Mouse (Mus musculus): ENCODE results near the gene Pcdh9.

Pcdh9 gene

GRCm38 (mm10) chr14:93786234-93786633, 104.2 kb downstream of the Pcdh9 start:
- no peak for DNase-seq

GRCm38 (mm10) chr14:93785031-93785430, 105.4 kb downstream of the Pcdh9 start:
- DNase-seq = no peak

DNA sequence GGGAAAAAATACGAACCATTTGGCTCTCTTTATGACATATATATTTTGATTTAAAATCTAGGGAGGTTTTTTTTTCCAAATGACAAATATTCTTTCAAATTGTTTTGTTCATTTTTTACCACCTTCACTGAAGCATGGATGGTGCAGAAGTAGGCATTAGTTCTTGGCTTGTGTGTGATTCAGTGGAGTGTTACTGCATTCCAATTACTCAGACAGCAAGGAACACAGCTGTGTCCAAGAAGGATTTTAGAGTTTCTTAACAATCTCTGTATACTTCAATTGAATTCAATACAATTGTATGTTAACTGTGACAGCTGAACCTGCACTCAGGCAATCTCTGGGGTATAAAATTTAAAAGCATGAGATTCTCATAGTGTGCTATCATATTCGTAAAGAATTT, 127.6 kb downstream of the Pcdh9 start:
- DNase-seq = no peak

GRCm38 (mm10) chr14:93734077-93734673, 156.3 kb downstream of the Pcdh9 start:
- DNase-seq = peak; percentile 96

DNA sequence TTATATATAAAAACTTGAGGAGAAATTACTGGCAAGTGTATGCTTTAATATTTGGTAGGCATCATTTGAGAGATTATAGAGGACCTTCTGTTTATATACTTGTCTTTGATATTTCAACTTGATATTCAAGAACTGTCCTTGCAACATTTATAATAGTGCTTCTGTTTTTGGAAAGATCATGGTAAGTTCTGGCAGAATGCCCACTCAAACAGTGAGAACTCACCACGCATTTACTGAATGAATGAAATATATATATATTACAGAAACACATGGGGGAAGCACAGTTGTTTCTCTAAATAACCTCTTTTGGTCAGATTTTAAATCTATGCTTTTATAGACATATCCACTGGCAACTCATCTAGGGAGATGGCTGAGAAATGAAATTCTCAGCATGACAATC, 164.7 kb downstream of the Pcdh9 start:
- DNase-seq = no peak

DNA sequence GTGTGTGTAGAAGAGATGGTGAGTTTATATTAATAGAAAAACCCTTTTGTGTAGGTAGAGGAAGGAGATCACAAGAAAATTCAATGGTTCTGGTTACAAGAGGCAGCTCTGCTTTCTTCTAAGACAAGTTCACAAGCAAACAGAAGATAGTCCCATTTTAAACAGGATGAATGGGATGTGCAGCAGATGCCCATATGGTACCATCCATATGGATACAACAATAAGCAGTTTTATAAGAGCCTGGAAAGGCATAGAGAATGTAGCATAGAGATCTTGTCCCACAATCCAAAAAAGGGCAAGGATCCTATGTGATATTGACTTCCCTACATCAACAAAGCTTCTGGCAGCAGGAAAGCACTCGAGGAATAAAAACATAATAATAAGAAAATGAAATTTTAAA, 171.3 kb downstream of the Pcdh9 start:
- DNase-seq = no peak

DNA sequence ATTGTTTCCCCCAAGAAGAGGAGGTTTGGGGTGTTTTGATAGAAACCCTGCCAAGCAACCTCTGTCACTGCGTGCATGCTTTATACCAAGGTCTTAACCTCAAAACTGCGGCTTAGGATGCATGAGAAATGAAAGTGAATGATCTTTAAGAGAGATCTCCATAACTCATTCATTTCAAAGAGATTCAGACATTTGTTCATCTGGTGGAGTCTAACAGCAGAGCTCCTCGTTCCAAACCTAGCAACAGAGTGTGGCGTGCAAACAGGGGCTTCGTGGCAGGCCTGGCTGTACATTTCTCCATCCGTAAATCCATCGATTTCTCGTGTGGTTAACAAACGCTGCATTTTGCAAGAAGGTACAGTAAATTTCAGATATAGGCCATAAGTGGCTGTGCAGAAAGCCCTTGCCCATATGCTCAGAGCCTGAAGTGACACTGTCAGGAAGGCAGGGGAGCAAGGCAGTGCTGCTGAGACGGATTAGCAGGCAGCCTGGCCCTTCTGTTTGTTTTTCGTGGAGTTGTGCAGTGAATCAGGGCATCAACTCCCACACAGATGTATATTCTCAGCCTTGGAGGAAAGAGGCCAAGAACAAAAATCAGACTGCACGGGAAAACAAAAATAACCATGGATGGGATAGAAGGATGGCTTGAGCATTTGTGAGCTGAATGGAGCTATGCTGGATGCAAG, 177.1 kb downstream of the Pcdh9 start:
- no peak for DNase-seq

- no peak for DNase-seq
Observed at GRCm38 (mm10) chr14:93708651-93709050, 181.8 kb downstream of the Pcdh9 start.

GRCm38 (mm10) chr14:93701385-93702101, 188.9 kb downstream of the Pcdh9 start:
- no peak for DNase-seq

DNA sequence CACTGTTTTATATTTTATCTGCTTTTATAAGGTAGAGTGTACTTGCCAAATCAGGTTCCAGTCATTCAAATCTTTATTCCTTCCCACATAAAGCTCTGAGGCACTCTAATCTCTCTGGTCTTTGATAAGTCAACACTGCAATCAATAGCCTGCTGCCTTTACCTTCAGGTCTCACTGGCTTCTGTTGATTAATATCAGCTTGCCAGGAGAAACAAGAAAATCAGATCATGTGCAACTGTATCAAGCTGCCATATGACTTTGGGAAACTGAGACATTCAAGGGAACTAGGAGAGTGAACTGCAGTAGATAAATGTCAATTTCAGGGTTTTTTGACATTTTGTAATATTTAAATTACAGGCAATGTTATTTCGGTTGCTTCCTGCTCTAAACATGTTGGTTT, 189.6 kb downstream of the Pcdh9 start:
- DNase-seq = no peak

GRCm38 (mm10) chr14:93684641-93685040, 205.8 kb downstream of the Pcdh9 start:
- DNase-seq = no peak

DNA sequence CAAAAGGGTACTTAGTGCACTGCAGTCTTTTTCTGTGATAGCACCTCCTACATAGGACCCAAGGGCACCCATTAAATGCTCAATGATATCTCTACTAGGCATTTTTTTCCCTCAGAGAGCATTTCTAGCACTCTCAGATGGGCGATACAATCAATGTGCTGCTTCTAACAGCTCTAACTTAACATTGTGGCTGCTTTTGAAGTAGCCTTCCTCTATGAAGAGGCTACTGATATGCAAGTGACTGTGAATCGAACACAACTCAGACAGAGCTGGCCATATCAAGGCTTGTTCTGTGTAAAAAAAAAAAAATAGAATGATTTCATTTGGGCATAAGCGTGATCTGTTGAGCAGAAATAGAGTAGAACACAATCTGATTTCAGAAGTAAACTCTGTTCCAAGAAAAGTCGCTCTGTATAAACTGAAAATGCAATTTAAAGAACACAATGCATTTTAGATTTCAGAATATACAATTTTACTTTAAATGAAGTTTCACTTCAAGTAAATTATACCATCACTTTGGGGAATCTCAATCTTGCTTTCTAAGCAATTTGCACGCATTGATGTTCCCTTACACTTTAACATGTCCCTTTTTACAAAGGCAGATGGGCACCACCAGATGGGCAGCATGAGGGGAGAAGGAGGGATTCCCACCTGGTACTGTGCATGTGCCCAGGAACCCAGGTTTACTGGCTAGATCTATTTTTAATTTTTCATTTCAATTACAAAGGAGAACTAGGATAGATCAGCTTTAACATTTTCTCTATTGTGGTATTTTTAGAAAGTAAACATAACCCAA, 215.0 kb downstream of the Pcdh9 start:
- DNase-seq = no peak

- DNase-seq = no peak
Observed at GRCm38 (mm10) chr14:93653986-93654757, 236.3 kb downstream of the Pcdh9 start.

DNA sequence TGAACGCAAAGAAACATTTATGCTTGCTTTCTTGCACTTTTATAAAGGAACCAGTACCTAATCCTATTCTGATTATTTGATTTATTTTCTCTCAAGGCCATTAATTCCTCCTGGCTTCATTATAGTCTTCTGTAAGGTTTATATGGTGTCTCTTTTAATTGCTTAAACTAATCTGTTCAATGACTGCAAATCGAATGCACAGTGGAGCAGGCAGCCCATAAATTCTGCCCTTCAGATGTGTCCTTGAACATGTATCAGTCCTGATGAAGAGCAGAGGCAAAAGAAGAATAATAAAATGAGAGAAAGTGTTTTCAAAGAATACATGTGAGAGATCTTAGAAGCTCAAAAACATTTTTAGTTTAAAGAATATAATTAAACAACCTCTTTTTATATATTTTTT, 263.2 kb downstream of the Pcdh9 start:
- DNase-seq = no peak

GRCm38 (mm10) chr14:93624144-93624543, 266.3 kb downstream of the Pcdh9 start:
- no peak for DNase-seq

DNA sequence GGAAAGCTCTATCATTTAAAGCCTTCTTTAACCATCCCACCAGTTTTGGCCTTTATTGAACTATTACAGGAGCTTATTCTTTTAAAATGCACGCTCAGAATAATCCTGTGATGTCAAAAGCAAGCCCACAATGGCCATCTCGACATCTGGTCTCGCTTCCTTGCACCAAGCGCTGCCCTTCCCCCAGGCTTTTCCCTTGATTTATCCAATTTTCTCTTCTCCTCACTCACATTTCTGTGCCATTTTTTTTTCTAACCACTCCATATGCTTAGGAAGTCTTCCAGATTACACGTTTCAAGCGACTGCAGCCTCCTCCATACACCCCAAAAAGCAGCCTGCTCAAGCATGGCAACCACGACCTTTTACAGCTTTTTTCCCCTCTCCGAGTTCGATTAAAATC, 269.3 kb downstream of the Pcdh9 start:
- DNase-seq = peak; percentile 59

DNA sequence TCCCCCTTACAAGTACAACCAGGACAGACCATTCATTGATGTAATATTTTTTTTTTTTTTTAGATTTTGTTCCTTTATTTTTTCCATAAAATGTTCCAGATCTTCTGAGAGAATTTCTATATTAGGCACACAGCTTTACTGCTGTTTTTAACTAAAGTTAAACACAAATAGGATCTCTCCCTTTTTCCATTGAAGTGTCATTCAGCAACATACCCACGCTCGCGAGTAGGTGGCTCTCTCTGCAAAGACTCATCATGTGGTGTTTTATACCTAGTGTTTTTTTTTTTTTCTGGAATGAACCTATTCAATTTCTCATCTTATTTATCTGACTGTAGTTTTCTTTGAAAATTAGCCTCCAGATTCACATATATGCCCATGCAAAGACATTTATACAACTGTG, 282.9 kb downstream of the Pcdh9 start:
- DNase-seq = no peak

DNA sequence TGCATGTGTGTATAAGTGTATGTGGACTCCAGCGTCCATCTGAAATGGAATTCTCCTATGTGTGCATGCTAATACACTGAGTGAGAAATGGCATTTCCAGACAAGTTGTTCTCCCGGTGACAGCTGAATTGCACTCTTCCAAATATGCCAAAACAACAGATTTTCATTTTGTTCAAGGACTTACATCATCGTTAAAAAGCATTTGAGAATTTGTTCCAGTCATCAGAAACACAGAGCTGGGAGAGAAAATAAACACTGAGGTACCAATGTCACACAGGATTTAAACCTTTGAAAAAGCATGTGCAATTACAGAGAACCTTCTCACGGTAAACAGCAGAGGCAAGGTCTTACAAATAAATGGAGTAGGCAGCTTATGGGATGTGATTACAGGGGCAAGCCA, 290.5 kb downstream of the Pcdh9 start:
- DNase-seq = no peak

DNA sequence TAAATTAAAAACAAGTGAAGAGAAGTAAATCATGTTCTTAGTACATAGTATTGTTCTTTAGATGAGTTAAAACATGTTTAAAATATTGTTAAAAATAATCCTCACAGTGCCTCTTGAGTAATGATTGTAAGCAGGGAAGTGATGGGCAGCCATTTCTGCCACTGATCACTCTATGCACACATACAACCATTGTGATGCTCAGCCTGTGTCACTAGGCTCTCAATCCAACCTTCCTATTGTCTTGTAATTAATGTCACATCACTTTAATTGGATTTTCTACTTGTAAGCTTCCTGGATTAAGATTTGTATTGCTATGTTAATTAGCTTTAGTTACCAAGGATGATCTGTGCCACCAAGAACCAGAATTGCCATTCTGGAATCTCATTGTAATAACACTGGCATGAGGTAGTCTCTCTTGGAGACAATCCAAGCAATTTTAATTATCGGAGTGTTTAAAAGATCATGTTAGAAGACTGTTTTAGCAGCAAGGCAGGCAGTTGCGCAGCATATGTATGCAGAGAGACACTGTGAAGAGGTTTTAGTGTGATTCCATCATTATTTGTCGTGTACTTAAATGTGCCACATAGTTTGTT, 305.0 kb downstream of the Pcdh9 start:
- DNase-seq = no peak

DNA sequence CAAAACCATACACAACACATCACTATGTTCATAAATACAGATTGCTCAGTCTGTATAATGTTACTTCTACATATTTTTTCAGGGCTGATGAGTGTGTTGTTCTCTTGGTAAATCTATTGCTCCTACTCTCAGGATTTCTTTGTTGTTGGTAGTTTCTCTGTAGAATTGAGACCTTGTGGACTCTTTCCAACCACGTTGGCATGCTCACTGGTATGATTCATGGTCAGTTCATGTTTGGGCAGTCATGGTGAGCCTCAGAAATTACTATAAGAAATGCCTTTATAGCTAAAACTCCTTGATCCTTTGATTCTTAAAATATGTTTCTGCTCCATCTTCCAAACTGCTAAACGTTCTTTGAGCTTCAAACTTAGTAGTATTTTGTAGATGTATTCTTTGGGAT, 326.1 kb downstream of the Pcdh9 start:
- no peak for DNase-seq

DNA sequence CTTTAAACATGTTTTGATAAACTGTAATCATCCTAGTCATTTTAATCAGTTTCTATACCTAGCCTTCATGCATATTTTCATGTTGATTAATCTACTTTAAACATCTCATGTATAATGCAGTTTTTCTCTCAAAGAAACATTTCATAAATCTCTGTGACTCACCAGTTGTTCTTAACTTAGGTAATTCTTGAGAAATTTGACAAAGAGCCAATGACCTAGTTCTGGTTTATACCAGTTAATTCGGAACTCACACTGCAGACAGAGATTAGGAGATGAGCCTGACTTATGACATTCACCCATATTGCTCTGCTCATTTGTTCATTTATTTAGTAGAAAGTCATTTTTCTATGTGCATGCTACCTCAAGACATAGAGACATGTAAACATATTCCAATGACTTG, 328.9 kb downstream of the Pcdh9 start:
- DNase-seq = no peak

DNA sequence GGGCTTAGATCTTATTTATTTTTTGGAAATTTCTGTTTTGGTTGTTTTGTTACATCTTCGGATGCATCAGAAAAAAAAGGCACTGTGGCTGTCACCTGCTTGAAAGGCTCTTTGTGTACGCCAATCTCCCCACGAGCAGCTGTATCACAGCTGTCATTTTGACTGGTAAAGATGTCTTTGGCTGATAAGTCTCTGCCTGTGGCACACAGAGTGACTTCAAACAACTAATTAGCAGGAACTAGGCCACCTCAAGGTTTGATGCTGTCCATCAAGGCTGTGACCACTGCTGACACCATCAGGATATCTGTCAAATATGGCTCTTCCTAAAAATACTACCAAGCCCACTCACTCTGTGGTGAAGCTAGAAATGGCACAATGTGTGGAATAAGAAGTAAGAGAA, 336.7 kb downstream of the Pcdh9 start:
- no peak for DNase-seq

Data from heart, adult 11 months (tissue).